Mouse (Mus musculus) layer of hippocampus, postnatal 14 days (tissue): ENCODE data around the gene Reps2. TPM values are rescaled to one million over a fixed set of nuclear protein-coding genes. Genes with fewer than 3 reads are reported as not detected.

Experiments
- DNase-seq, 2 experiments: peaks; one replicate each; pipeline ENCODE4 v3.0.0; 2021 to 2022; ENCODE audit warnings: low spot score in 2 of 2, mixed read lengths in 1 of 2
- total RNA-seq, 2 experiments: library from RNA; stranded (reverse); gene quantifications; 2 replicates each; pipeline ENCODE4 v1.2.3; 2021

The Reps2 gene
- total RNA-seq, 2 experiments from 2014 or later, result 87.3 to 113 TPM

DNA sequence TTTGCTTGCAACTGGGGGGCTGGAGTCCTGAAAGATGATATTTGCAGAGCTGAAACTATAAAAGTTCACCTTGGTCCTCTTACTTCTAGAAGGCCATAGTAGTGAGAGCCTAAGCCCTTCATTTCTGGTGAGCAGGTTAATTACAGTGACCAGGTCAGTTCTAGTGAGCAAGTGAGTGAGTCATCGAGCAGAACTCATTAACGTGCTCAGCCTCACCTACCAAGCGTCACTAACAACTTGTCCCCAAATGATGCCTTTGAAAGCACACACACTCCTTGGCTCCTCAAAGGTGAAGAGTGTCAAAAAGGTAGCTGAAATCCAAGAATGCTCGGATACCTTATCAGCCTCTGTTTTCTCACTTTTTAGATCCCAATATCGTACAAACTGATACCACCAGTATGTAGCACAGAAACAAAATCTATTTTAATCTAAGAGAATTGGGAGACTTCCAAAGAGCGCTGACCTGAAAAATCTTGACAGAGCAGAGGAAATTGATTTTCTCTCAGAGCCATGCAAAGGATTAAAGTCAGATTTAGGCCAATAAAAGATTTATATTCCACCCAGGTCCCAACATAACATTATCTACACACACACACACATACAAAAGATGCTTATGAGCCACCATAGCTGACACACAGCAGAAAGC, 53.2 kb downstream of the Reps2 start:
- no peak for DNase-seq

DNA sequence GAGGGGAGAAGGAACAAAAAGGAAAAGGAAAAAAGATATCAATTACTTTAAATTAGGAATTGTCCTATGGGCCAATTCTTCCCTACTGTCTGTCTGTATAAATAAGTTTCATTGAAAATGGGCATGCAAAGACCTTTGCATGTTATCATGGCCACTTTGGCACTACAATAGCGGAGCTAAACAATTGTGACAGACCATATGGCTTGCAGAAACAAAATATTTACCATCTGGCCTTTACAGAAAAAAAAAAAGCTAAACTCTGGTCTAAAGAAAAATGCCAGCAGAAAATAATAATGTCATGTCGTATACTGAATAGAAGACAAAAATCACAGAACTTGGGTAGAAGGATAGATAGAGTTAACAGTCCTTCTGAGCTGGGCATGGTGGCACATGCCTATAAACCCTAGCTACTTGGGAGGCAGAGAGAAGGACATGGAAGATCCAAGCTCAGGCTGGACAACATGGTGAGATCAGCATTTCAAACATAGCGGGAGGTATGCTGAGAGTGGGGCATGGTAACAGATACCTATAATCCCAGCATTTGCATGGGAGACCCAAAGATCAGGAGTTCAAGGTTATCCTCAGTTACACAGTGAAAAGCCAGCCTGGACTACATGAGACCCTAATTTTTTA, 54.2 kb downstream of the Reps2 start:
- no peak for DNase-seq

DNA sequence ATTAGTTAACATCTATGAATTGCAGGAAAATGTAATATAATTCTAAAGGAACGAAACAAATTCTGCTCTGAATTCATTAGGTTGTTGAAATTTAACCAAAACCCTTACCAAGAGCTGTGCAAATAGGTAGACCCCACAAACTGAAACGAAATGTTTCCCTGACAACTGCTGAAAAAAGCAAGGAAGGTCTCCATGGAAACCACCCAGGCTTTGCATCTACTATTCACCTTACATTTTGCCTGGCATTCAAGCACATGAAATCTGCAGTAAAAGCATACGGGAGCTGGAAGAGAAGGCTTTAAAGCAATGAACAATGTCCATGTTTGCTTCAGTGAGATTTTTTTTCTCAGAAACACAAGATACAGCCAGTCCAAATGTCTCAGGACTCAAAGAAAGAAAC, 59.1 kb downstream of the Reps2 start:
- DNase-seq, result peak in 1 of 2 experiments; percentile 41

DNA sequence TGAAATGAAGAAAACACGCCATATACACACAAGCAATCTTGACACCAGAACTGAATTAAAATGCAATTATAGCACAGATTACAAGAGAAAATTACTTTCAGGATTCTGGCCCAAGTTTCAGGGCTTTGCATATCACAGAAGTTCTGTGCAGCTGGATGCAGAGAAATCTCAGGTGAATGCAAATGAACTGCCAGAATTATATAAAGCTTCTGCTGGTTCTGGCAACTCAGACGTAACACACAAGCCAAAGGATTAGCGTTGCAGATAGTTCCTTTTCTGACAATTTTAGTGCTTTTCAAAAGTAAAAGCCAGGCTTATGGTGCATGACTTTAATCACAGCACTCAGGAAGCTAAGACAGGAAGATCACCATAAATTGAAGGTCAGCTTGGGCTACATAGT, 62.9 kb downstream of the Reps2 start:
- no peak for DNase-seq

DNA sequence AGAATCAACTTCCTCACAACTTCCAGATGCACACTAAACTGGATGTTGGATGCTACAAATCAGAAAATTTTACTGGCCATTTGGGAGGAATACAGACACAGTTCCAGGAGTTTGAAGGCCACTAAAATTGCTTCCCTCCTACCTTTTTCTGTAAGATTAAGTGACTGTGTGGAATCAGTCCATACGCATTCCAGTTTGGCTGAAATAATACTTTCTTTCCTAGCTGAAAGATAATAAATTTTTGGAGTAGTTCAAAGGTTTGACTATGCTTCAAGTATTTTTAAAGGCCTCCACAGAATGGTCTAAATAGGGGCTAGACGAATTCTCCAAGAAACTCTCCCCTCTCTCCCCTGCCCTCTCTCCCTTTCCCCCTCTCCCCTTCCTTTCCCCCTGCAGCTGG, 75.0 kb downstream of the Reps2 start:
- DNase-seq, result no peak

DNA sequence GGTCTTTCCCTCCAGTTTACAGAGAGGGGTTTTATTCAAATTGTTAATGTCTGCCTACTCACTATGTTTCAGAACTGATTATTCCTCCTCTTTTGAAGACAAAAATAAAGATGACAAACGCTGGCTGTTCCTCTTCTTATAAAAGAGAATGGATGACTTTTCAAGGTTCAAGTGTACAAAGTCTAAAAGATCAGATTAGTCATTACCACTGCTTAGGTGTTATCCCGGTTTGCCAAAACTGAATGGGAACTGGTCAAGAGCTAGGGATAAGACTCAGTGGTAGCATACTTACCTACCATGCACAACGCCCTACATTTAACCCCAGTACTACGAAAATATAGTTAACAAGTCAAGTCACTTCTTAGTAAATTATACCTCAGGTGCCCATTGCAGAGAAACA, 77.9 kb downstream of the Reps2 start:
- DNase-seq, result no peak

DNA sequence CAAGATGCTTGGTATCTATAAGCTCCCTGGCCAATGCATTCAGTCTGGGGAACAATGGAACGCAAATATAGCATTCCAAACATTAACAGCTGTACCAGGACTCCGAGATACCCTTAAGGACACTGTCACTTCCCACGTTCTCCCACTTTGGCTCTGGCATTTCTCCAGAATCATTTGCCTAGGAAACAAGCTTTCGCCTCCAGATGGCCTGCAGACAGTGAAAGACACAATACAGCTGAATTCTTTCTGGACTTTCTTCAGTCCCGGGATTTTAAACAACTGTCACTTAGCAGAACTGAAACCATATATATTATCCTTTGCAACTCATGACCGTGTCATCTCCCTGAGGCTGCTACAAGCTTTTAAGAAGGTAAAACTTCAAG, 87.0 kb downstream of the Reps2 start:
- no peak for DNase-seq

DNA sequence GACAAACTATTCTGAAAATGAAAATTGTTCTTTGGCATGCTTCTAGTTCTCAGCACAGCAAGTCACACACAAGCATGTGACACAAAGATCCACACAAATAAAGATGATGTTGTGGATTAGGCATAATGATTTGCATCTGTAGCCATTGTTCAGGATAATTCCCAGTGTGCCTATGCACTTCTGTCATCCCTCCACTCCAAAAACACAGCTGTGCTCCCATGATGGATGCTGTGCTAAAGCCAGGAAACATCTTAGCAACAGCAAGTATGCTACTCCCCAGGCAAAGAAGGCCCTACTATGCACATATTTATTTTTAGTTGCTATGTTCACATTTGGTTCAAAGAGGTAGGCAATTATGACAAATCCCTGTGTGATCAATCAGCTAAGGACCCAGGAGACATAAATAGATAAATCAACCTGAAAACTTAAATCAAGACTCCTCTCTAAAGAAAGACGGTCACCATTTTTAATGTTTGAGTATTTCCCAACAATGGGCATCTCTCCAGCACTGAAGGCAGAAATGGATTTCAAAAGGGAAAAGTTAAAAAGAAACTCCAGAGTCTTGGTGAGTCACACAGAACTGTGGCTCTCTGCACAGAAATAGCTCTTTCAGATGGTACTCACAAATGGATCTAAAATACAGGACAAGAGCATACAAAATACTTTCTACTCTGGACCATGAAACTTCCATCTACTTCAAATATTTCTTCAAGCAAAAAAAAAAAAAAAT, 87.6 kb downstream of the Reps2 start:
- no peak for DNase-seq

DNA sequence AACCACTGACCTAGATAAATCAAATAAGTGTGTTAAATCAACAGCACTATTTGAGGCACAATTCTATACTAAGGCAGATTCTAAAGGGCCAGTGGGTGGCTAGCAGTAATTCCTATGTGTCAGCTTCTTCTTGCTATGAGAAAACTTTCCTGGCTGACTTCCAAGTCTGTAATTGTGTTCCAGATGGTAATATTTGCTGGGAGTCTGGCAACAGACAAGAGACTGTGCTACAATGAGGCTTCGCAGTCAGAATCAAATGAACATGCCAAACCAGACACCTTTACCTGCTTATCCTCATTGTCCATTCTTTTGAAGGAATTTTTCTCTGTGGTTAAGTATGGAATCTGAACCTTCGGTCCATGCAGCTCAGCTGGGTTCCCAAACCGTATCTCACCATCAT, 88.9 kb downstream of the Reps2 start:
- peak in 1 of 2 experiments; percentile 29 for DNase-seq

DNA sequence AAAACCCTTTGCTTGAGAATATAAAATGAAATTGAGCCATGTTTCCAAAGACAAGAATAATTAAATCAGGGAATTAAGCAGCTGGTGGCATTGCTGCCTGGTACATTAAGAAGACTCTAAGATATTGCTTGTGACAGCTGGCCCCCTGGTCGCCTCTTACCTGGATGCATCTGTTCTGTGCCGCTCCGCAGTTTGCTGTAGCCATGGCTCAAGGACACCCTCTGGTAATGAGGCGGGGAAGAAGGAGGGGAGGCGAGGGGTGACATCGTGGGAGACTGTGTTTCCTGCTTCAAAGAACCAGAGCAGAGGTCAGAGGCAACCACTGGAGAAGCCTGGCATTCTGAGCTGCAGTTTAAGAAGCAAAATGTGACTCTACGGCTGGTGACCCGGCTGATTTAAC, 91.1 kb downstream of the Reps2 start:
- DNase-seq, result no peak

DNA sequence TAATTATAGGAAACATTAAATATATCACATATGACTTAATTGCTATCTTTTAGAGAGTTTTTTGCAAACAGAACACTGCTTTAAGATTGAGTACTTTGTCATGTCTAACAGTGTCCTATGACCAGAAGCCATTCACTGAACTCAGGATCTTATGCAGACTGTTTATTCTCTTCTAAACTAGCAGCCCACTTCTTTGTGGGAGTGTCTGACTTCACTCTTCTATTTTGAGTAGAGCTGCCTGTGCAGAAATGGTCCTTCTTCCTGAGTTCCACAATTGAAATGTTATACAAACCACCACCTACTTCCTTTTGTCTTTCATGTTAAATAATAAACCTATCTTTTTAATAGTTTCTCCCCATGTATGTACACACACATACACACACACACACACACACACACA, 98.4 kb downstream of the Reps2 start:
- DNase-seq, result no peak

DNA sequence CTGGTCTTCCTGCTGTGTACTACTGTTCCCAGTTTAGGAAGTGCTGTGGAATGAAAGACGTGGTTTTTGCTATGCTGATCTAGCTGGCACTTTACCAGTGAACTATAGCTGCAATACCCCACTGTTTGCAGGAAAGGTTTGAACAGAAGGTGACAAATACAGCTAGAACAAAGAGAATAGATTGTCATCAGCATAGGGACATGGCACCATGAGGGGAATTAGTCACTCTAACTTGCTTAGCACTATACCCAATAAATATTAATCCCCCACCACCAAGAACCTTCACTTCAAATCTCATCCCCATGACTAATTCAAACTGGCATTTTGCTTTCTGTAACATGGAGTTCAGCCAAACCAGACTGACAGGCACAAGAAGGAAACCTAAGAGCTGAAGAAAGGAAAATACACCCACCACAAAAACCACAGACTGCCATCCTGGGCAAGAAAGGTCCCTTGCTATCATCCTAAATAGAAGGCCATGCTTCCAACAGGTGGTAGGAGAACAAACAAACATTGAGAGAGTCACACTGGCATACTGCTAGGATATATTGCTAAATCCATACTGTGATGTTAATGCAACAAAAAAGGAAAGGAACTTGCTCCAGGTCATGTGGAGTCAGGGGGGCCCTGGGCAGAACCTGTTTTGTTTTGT, 100.7 kb downstream of the Reps2 start:
- DNase-seq, result peak in 1 of 2 experiments; percentile 28

DNA sequence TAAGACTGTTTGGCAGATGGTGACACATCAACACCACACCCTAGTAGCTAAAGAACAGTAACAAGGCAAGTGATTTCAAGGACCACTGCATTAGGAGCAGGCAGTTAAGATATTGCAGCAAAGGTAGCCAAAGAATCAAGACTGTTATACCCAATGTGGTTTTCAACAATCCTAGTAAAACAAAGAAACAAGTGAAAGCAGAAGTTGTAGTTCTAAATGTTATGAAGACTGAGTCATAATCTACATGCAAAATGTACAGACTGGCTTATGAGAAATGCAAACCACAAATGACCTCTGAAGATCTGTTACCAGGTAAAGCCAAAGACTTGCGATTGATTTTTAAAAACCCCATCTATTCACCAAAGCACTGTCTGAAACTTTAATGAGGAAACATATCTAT, 101.5 kb downstream of the Reps2 start:
- DNase-seq, result no peak

DNA sequence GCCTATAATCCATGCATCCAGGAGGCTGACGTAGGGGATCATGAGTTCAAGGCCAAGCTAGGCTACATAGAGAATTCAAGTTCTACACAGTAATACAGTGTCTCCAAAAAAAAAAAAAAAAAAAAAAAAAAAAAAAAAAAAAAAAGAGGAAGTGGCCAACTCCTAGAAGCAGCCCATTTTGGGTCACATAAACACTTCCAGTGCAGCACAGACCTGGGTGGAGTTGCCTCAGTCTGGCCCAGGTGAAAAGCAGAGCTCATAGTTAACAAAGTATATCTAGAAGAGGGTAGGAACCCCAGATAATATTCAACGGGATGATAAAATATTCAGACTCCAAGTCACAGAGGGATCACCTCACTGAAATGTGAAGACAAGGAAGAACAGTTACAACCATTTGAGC, 112.4 kb downstream of the Reps2 start:
- DNase-seq, result no peak

DNA sequence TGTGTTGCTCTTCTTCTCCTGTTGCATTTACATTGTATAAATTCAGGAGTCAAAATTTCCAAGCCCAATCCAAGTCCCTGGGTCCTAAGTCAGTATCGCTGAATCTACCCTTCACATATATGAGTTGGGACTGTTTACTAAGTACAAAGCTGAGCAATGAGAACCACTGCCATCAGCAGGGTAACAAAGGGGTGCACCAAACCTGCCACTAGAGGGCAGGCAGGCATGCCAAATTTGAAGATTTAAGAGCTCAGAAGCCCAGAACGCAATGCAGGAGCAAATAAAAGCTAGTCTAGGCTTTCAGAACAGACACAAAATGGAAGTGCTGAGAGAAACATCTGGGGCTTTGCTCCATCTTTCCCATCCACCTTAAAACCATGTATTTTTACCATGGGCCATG, 116.2 kb downstream of the Reps2 start:
- peak; percentile 35 to 62 for DNase-seq

DNA sequence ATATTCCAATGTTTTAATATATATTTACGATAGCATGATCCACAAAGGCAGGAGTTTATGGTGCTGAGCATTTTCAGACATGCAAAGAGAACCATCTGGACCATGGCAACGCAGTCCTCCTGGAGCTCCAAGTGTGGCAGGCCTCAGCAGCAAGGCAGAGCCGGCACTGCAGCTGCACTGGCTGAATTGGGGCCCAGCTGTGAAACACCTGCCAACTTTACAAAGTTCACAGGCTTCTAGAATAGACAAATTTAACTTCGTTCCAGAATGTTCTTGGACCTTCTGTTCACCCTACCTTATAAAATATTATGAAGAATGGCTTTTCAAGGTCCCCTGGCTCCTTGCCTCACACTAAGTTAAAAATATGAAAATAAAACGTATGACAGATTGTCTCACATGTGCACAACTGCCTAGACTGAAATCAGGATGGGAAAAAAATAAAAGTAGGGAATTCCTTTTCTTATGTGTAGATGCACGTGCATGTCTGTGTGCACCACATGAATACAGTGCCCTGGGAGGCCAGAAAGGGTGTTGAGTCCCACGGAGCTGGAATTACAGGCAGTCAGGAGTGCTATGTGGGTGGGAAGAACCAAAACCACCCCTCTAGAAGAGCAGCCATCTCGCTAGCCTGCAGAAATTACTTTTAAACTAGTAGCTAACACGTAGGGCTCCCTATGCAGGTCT, 121.5 kb downstream of the Reps2 start:
- no peak for DNase-seq

DNA sequence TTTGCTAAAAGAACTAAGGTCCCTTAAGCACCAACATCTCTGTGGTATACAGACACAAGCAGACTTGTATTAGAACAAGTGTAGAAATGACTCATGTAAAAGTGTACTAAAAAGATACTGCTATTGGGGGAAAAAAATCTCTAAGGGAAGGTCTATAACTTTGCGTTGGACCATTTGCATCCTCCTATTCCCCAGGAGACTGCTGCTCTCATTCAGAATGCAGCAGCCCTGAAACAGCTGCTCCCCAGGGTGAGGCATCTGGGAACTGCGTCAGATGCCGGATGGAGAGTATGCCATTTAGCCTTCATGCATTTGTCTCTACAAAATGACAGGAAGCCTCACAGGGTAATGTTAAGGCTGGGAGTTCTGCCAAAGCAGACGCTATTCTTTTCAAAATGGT, 122.3 kb downstream of the Reps2 start:
- DNase-seq, result peak in 1 of 2 experiments; percentile 14

DNA sequence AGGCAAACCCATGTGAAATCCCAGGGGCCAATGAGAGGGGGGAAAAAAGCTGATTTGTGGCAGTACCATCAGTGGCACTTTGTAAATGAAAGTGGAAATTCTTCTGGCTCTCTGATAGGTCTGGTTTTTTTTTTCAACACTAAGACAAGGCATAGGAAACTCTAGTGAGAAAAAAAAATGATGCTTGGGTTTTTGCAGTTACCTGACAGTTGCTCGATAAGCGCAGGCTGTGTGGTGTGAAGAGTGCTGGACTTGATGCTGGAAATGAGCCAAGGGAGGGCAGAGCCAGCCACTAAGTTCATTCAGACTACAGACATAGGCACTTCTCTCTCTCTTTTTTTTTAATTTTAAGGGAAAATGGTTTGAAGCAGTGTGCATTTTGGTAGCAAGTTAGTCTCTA, 123.1 kb downstream of the Reps2 start:
- no peak for DNase-seq

DNA sequence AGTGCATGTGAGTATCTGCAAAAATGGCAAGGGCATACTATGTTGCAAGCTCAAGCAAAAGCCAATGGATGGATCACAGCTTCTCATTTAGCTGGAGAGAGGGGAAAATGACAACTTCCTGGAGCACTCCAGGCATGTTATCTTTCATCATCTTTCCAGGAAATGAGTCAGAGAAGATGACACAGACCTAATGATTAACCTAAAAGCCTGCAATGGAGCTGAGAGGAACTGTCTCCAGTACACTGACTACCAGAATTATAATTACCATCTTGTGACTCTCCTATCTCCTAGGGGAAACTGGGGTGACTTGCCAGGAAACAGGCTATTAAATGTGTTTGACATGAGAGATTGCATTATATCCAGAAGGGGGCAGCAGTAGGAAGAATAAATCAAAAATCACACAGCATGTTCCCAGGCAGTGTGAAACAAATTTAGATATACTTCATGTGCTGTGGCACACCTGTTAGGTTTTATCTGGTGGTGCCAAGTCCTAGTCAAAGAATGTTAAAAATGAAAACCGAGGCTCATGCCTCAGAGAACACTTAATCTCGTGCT, 132.9 kb downstream of the Reps2 start:
- DNase-seq, result peak in 1 of 2 experiments; percentile 33

DNA sequence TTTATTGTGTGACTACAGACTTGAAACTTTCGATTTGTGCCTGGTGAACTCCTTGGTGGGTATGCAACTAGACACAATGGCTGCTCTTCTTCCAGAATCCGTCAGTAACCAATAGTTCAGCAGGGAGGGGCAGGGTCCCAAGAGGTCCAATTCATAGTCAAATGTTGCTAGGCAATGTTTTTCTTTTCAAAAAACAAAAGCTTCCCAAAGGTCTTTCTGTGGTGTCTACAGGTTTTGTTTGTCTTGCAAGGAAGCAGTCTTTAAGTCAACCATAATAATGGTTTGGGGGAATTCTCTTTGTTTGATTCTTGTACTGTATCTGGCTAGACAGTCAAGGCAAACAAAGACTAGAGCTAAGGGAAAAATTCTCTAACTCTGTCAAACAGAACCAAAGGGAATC, 138.3 kb downstream of the Reps2 start:
- no peak for DNase-seq

DNA sequence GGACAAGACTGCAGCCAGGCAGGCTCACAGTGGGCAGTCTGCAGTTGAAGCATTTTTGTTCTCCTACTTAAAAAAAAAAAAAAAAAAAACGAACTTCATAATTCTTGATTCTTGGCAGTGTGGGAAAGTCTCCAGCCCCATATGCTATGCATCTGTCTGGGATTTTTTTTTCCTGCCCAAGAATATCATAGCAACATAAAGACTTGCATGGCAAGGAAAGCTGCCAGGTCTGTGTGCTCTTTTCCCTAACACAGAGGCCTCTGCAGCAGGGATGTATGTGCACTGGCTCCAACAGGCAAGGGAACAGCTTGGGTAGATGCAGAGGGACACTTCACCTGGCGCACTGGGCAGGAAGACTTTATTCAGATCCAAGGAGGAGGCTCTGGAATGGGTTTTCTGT, 140.0 kb downstream of the Reps2 start:
- peak in 1 of 2 experiments; percentile 10 for DNase-seq
